Mouse (Mus musculus): ENCODE measurements at regions not wholly inside any gene's neighbourhood (a gene's known extent, or its start where the extent isn't known, plus 50 kb on each side); places are given as distances from the start of the nearest gene placed in this dataset.
A peak's percentile ranks its signal among the peaks of the same experiment; 100 is the strongest.

DNA sequence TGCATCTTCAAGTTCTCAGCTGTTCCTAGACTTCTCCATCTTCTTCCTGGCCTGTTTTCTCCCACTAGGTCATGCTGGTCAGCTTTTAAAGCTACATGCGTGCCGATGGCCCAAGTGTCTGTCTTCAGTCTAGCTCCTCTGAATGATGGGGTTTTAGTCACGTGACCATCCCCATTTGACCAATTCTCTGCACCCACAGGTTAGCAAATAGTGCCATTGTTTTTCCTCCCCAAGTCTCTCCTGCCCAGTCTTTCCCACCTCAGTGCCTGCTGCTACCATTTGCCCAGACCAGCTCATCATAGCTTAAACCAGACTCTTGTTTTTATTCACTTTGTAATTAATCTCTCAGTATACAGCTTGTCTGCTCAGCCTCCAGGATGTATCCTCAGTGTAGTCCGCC lies 62.3 kb downstream of the Zfp706 start:
- intact Hi-C loops (cut with DNase I), result no loop called here
- DNase-seq, result no peak

DNA sequence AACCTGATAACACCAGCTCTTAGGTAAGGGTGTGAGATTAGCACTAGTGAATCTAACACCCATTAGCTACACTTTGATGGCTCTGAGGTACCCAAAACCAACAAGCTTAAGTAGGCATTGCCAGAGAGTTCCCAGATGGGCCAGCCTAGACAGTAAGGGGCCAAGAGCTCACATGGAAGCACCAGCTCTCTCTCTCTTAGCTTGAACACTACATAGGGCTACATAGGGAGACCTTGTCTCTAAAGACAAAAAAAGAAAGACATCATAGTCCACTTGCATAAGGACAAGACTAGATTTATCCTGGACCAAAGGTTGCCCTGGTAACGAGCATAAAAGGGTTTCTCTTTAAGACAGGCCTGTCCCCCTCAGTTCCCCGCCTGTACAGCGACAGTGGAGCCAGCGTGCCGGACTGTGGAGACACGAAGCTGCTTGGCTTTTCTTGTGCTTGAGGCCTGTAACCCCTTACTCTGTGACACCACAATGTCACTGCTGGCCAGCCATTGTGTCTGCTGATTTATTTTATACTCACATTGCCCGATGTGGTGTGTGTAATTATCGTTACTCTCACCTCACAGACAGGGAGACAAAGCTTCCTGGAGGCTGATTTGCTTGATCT lies 62.9 kb downstream of the Zfp706 start:
- intact Hi-C loops (cut with DNase I), result no loop called here
- no peak for DNase-seq

DNA sequence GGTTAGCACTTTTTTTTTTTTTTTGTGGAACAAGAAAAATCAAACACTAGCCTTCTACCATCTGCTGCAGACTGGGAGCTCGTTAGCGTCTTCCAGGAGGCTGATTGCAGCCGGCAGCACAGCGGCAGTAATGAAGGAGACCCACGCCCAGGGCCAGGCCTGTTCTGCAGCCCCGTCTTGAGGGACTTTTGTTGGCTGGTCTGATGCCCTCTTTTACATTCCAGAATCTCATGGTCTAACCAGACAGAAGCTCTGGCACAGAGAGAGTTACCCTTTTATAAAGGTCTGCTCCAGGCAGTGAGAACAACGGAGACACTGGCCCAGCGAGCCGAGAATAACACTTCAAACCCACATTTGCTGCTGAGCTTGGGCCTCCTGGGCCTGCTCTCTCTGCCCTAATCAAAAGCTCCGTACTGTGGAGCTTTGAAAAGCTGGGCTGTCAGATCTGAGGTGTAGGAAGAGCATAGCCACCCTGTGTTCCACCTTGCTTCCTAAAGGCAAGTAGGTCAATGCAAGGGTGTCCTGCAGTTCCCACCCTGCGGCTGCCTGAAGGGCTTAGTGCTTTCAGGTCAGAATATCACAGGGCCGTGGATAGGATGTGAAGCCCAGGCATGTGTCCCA lies 64.0 kb downstream of the Zfp706 start:
- DNase-seq, result no peak
- intact Hi-C loops (cut with DNase I), result no loop called here

DNA sequence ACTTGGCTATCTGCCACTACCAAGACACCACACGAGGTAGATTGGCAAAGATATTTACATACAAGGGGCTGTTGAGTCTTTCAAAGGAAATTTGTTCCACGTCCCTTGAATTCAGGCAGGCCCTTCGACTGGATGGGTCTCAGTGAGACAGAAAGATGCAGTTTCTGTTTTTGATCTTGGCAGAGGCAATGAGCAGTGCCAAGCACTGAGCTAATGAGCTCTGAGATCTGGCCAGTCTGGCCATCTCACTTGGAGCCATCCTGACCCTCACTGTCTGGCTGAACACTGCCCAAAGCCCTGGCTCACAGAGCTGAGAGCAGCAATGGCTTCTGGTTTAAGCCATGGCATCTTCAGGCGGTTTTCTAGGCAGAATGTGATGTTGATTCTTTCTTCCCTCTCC lies 65.3 kb downstream of the Zfp706 start:
- DNase-seq, result no peak
- intact Hi-C loops (cut with DNase I), result no loop called here

DNA sequence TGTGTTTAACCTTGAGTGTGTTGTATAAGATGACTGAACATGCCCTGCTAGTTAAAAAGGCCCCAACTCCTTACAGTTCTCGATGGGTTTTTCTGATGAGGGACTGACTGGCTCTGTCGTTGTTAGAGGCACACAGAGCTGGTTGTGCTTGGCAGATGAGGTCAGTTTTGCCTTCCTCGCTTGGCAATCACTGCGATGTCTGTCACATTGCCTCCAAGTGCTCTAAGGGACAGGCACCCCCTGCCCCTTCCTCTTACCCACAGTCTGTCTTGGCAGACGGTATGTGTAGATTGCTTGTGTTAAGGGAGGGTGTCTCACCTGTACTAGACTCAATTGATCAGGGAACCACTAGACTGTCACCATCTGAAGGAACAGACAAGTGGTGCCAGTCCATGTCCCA lies 65.8 kb downstream of the Zfp706 start:
- intact Hi-C loops (cut with DNase I), result no loop called here
- DNase-seq, result no peak

DNA sequence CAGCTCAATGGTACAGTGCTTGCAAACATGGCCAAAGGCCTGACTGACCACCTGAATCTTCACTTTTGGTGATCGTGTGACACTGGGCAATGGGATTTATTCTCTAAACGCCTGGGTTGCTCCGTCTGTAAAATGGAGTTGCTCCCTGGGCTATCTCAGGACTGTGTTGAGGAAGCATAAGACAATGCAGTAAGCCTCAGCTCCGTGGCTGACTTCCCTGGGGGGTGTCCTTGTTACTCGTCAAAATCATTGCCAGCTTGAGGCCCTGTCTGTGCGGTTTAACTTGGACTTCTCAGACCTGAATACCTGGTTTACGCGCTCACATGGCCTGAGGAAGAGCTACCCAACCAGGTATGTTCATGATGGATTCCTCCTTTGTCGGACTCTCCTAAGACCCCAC lies 68.0 kb downstream of the Zfp706 start:
- intact Hi-C loops (cut with DNase I), result loop anchor here (1.0 kb wide), 1 partner anchor 223 kb away; no protein-coding TSS in a partner anchor
- no peak for DNase-seq

DNA sequence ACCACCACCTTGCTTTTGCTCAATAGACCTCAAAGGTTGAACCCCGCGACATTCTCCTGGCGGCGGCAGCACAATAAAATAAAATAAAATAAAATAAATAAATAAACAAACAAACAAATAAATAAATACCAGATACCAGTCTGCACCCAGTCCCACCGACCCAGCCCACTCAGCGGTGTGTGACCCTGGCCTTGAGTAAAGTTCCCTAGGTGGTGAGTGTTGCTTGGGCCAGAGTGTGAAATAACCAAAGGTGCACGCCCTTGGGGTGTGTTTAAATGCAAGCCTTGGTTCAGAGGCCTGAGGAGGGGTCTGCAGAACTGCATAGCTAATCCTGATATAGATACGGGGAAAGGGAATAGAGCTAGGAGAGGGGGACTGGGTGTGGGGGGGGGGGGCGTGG lies 68.4 kb downstream of the Zfp706 start:
- DNase-seq, result no peak
- intact Hi-C loops (cut with DNase I), result loop anchor here (1.0 kb wide), 1 partner anchor 223 kb away; no protein-coding TSS in a partner anchor

DNA sequence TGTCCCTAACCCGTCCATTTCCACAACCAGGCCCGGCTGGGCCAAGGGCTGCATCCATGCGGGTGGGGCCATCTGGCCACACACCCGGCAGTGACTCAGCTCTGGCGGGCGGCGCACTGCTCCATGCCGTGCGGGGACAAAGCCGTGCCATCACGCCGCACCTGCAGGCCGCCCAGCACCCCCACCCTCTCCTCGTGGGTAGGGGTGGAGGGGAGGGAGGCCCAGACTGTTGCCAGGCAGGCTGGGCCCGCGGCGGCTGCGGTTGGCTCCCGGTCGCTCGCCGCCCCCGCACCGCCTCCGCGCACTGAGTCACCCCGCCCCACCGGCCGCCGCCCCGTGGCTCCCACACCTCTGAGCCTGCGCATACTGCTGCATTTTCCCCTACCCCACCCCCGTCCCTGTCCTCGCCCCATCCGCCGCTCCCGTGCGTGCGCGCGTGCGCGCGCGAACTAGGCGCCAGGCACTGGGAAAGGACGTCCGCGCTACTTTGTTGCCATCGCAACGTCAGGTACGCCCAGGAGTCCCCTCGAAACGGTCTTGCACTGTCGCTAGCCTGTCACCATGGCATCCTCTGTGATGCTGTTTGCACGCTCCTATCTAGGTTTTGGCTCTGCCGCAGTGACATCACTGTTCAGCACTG lies 68.9 kb downstream of the Zfp706 start:
- peak; percentile 84 to 90 for DNase-seq
- intact Hi-C loops (cut with DNase I), result loop anchor here (1.0 kb wide), 3 partner anchors 69 to 222 kb away; partner anchors contain the start of gene Zfp706

DNA sequence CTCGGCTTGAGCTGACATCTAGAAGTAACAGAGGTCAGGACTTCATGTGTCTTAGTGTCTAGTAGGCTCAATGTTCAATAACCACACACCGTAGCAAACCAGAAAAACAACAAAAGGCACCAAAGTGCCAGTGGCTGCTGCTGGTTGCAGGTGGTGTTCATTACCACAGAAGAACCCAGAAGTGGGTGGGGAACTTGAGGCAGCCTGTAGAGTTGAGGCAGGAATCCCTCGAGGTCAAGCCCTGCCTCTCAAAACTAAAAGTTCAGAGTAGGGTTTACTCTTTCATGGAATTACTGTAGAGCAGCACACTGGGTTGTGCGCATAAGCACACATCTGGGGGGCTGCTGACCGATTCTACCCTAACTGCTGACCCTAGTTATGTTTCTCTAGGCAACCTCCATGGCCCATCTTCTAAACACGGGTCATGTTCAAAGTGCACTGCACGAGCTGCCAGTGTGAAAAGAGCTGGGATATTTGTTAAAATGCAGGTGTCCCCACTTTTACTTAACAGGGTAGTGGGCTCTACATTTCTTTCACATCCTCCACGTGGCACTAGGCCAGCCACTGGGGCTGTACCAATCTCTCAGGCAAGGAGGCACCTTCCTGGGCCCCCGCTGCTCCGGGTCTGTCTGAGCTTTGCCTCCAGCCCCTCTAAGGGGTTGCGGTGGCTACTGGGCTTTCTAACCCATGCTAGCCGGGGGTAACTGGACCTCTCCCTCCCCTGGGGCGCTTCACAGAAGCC lies 69.6 kb downstream of the Zfp706 start:
- intact Hi-C loops (cut with DNase I), result loop anchor here (1.0 kb wide), 2 partner anchors 69 to 144 kb away; partner anchors contain the start of gene Zfp706
- DNase-seq, result peak in 1 of 2 experiments; percentile 8

DNA sequence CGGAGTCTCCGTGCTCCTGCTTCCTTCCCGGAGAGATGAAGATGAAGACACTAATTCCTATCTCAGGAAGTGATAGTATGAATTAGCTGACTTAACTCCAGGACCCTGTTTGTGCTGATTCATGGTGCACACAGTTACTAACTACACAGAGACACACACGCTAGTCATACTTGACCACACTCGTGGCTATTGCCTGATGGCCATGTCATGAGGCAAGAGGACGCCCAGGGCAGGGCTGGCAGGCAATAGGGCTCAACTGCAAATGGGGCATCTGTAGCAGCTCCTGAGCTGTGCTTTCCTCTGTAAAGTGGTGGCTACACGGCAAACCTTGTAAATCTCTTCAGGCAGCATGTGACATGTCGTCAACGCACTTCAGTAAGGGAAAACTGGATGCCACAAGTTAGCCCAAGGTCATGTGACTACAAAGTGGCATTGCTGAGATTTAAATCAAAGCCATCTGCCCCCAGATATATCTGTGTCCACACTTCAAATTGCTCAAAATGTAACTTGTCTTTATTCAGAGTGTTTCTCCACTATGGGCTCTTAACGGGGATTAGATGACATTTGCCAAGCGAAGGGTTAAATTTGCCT lies 70.4 kb downstream of the Zfp706 start:
- intact Hi-C loops (cut with DNase I), result no loop called here
- no peak for DNase-seq

DNA sequence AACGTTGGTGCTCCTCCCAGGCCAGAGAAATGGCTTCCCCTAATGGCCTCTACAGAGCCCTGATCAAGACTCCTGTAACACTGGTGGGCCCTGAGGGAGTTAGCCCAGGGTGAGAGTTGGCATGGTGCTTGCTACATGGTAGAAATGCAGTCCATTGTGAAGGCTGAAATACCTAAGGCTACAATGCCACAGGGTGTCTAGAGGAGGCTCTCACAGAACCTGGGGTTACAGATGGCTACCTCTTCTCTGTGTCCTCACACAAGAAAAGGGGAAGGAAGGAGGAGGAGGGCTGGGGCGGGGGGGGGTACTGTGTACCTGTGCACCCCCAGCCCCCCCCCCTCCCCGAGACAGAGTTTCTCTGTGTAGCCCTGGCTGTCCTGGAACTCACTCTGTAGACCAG lies 72.8 kb downstream of the Zfp706 start:
- no peak for DNase-seq
- intact Hi-C loops (cut with DNase I), result no loop called here

DNA sequence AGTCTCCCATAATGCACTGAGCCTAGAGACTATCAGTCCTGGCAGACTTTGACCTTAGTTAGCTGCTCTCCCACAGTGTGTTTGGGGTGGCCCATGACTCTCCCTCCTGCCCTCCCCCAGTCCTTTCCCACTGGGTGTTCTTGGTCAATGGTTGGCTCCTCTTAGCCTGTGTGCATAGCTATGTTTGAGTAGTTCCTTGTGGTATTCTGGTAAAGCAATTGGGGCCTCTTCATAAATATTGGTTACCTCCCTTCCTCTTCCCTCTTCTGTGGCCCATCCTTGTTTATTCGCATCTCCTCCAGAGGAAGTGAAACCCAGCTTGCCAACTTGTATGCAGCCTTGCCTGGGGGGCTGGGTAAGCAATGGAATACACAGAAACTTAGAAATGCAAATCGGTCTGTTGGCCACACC lies 74.0 kb downstream of the Zfp706 start:
- DNase-seq, result no peak
- intact Hi-C loops (cut with DNase I), result no loop called here

DNA sequence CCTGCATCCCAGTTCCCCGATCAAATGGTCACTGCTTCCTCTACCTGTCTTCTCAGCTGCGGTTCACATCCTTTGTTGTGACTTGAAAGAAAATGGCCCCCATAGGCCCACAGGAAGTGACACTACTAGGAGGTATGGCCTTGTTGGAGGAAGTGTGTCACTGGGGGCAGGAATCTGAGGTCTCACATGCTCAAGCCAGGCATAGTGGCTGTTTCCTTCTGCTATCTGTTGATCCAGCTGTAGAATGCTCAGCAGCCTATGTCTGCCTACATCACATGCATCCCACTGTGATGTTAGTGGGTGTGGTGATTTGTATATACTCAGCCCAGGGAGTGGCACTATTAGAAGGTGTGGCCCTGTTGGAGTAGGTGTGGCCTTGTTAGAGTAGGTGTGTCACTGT lies 76.1 kb downstream of the Zfp706 start:
- DNase-seq, result no peak
- intact Hi-C loops (cut with DNase I), result no loop called here

DNA sequence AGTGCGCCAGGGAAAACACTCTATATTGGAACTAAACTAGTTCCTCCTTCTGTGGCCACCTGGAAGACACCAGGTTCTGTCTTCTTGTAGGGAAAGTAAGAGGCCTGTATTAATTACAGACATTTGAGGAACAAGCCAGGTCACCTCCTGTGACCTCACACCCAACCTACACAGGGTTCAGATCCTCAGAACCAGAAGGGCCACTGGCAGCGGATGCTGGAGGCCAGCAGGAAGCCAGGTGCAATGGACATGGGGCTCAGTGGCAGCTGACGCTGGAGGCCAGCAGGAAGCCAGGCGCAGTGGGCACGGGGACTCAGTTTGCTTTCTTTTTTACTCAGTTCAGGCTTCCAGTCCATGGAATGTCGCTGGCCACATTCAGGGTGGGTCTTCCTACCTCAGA lies 77.1 kb downstream of the Zfp706 start:
- intact Hi-C loops (cut with DNase I), result no loop called here
- DNase-seq, result no peak

DNA sequence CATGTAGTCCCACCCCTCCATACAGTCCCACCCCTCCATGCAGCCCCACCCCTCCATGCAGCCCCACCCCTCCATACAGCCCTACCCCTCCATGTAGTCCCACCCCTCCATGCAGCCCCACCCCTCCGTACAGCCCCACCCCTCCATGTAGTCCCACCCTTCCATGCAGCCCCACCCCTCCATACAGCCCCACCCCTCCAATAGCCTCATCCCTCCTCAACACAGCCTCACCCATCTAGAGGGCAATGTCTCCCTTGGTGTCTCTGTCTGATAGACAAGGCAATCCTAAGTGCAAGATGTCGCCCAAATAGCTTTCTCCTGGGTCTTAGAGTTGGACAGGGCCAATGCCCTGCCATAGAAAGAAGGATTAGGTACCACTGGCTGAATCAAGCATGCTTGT lies 77.8 kb downstream of the Zfp706 start:
- intact Hi-C loops (cut with DNase I), result no loop called here
- DNase-seq, result no peak

DNA sequence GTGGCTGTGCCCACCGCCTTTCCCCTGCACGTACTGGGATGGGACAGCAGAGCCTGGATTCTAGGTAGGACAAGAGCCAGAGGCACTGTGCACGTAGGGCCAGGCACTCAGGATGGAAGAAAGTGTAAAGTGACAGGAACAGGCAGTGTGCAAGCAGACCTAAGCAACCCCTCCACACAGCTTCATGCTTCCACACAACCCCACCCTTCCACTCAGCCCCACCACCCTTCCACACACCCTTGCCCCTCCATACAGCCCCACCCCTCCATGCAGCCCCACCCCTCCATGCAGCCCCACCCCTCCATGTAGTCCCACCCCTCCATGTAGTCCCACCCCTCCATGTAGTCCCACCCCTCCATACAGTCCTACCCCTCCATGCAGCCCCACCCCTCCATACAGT lies 78.5 kb downstream of the Zfp706 start:
- intact Hi-C loops (cut with DNase I), result no loop called here
- DNase-seq, result no peak

DNA sequence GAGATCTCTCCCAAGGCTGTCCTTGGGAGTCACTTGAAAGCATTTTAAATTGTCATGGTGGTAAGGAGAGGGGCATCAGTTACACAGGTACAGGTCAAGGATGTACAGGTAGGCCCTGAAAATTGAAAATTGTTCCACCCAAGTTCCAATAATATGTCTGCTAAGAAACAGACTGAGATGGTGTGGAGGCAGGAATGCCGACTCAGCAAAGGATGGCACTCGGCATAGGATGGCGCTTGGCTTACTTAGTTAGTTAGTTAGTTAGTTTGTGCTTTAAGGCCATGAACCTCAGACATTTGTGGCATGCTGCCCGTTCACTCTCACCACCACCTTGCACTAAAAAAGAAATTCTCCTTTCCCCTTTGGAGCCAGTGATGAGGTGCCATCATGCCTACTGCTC lies 78.9 kb downstream of the Zfp706 start:
- intact Hi-C loops (cut with DNase I), result no loop called here

DNA sequence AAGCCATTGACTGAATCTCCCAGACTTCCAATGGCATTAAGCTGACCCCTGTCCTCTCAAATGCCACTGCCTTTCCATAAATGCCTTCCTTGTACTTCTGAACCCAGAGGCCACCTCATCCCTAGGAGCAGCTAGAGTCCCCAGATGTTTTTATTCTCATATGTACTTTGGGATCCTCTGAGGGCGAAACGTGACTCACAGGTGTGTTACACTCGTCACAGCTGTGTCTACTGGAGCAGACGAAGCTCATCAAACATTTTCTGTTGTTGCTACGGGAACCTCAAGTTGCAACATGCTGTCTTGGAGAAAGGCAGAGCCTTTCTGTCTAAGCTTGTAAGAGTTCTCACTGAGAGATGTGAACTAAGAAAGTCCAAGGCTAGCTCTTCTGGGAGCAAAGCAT lies 80.1 kb downstream of the Zfp706 start:
- intact Hi-C loops (cut with DNase I), result no loop called here

More for the DNA sequence above, 78.9 kb downstream of the Zfp706 start:
- no peak for DNase-seq

DNA sequence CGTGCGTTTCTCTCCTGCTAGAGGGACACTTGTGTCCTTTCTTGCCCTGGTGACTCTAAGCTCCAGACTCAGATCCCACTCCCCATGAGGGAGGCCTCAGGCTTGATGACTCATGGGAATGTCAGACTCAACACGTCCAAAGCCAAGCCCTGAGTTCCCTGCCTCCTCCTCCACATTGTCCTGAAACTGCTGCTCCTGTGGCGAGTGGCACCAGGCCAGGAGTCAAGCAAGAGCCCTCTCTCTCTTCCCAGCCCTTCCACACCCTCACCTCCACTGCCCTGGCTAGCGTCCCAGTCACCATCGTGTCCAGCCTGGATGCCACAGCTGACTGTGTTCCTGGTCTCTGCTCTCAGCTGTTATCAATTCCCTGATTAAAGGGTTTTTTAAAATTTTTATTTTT lies 83.4 kb downstream of the Zfp706 start:
- DNase-seq, result peak; percentile 34 to 45
- intact Hi-C loops (cut with DNase I), result no loop called here

More for the DNA sequence above, 80.1 kb downstream of the Zfp706 start:
- DNase-seq, result no peak

DNA sequence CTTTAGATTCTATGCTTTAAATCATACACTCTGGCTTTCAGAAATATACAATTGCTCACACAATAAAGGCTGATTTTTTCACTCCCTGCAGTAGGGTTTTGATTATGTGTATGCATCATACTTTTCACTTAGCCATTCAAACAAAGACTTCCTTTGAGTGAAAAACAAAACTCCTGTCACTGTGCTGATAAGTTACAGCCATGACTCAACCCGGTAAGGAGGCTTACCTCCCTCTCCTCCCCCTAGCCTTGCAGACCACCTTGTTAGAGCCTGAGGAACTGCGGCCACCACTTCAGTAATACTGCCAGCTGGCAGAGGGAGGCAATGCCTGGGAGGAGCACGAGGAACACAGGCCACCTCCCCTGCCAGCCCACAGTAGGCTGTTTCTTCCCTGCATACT lies 86.2 kb downstream of the Zfp706 start:
- intact Hi-C loops (cut with DNase I), result no loop called here
- no peak for DNase-seq

DNA sequence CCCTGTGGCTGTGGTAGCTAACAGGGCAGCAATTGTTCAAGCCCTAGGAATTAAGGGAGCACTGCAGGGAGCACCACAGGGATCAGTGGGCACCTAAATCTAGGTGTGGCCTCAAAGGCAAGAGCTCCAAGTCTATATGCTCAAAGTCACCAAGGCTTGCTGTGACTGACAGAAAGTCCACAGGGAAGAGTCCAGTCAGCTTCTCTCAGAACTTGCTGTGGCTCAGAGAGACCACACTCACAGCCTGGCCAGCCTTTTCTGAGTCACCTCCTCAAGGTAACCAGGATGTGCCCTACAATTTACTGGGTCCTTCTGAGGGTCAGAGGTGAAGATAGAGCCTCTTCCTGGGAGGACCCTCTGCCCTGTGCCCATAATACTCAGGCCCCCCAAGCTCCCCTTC lies 86.7 kb downstream of the Zfp706 start:
- no peak for DNase-seq
- intact Hi-C loops (cut with DNase I), result no loop called here

Data from heart, postnatal 36 days (tissue).